In genomic region chr9:96558594-96558993, GRCm38 (mm10) we compare ENCODE assay signal across 27 mouse cellular contexts. TPM values are rescaled to one million over a fixed set of nuclear protein-coding genes. Genes with fewer than 3 reads are reported as not detected.
"Had no signal": no experiment of that assay in that cellular context is flagged by ENCODE, and none has a peak within 500 bp of the region (broad histone marks: within the 10 kb centered on the region; RNA-seq: fewer than 3 reads in every experiment).

No protein-coding gene starts in this region.

- H3K27ac ChIP-seq: lung, embryonic 15.5 days; midbrain, embryonic 10.5 days; midbrain, embryonic 12.5 days; neural tube, embryonic 13.5 days; neural tube, embryonic 15.5 days had no signal

- H3K4me1 ChIP-seq: lung, embryonic 15.5 days; midbrain, embryonic 10.5 days; midbrain, embryonic 12.5 days; neural tube, embryonic 13.5 days; neural tube, embryonic 15.5 days had no signal

- DNase-seq: lung, adult 2 months; lung, postnatal 14 days; lung, postnatal 36 days; midbrain, embryonic 14.5 days; retina, postnatal 1 day; right cerebral cortex, adult 18-20 months; right cerebral cortex, postnatal 25 days; right cerebral cortex, postnatal 4 days; spleen, adult 18-20 months; thymus, adult 18-20 months; thymus, postnatal 14 days; thymus, postnatal 4 days had no signal

- H3K4me2 ChIP-seq: lung, embryonic 15.5 days; midbrain, embryonic 12.5 days; neural tube, embryonic 13.5 days; neural tube, embryonic 15.5 days had no signal

- ATAC-seq: lung, postnatal 0 days; midbrain, embryonic 16.5 days had no signal

- H3K4me3 ChIP-seq: lung, embryonic 15.5 days; midbrain, embryonic 10.5 days; midbrain, embryonic 12.5 days; myocyte; neural tube, embryonic 13.5 days; neural tube, embryonic 15.5 days had no signal

- H3K9ac ChIP-seq: lung, embryonic 15.5 days; midbrain, embryonic 12.5 days; neural tube, embryonic 13.5 days; neural tube, embryonic 15.5 days had no signal

- H3K27me3 ChIP-seq: lung, embryonic 15.5 days; midbrain, embryonic 12.5 days; neural tube, embryonic 13.5 days; neural tube, embryonic 15.5 days had no signal

- H3K9me3 ChIP-seq: lung, embryonic 15.5 days; midbrain, embryonic 10.5 days; midbrain, embryonic 12.5 days; neural tube, embryonic 13.5 days; neural tube, embryonic 15.5 days had no signal

RNA-seq across cellular contexts. Expression of gene Gm28729, which starts 33.5 kb away (rescaled TPM):
- total RNA-seq: megakaryocyte-erythroid progenitor cell, adult 5-6 weeks had no signal
- polyA plus RNA-seq: liver, embryonic 16.5 days; midbrain, embryonic 10.5 days; midbrain, embryonic 12.5 days; midbrain, embryonic 14.5 days; myocyte; neural tube, embryonic 11.5 days; neural tube, embryonic 13.5 days; neural tube, embryonic 15.5 days; small intestine, adult 2 months; stomach, embryonic 14.5 days; stomach, embryonic 16.5 days; thymus, postnatal 0 days had no signal
